Mouse (Mus musculus): ENCODE measurements around the gene Tmem230.
"Not testable (repeated sequence)": the region's sequence is repeated elsewhere in the genome, so short reads cannot be mapped to it uniquely, and the experiment has no call there.

Tmem230 gene

DNA sequence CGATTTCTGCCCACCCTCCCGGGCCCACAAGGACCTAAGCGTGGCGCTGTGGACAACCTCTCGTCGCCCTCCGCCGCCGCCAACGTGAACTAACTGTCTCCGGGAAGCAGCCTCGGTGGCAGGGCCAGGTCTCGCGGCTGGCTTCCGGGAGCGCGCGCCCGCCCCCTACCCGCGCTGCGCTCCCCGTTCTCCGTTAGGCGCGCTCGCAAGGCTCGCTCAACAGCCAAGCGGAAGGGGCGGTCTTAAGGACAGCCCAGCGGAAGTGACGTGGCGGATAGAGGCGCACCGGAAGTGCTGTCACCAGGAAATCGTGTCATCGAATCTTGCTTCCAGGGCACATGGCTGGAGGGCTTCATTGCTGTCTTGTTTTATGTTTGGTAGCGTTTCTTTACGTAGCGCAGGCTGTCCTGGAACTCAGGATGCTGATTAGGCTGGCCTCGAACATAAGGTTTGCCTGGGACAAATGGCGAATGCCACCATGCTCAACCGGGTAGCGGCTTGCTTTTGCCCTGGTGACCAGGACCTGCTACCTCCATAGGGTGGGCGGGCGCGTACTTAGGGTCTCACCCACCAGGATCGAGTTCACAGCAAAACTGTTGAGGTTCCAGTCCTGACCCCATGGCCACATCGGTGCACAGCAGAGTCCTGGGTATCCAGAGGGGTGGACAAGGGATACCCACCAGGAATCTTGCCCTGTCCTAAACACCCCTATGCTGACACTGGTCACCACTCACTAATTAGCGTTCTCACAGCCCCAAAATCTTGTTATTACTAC lies at the start of gene Tmem230:
Tmem230 (minus strand) TSS at position 269 of the 775 bp plus-strand sequence.
- DNase-seq, result peak; percentile 92

DNA sequence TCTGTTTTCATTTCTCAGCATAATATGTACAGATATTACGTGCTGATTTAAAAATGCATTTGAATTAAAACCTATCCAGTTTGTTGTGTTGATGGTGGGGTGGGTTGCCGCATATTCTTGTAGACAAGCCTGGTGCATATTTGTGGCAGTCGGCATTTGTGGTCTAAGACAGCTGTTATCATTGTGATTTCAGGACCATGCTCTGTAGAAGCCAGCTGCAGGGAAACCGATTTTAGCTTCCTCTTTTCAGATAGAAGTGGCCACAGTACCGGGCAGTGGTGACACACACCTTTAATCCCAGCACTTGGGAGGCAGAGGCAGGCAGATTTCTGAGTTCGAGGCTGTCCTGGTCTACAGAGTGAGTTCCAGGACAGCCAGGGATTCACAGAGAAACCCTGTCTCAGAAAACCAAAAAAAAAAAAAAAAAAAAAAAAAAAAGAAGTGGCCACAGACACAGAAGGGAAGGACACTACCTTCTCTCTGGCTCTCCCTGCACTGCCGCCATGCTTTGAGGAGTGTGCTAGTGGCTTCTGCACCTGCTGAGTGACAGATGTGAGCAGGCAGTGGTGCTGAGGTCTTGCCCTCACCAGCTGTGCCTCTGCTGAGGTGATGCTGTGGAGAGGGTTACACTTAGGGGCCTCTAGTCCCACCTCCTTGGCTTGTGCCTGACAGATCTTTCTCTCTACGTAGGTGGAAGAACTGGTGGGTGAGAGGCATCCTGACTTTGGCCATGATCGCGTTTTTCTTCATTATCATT lies 46.3 kb upstream of the Tmem230 start:
- no peak for DNase-seq

DNA sequence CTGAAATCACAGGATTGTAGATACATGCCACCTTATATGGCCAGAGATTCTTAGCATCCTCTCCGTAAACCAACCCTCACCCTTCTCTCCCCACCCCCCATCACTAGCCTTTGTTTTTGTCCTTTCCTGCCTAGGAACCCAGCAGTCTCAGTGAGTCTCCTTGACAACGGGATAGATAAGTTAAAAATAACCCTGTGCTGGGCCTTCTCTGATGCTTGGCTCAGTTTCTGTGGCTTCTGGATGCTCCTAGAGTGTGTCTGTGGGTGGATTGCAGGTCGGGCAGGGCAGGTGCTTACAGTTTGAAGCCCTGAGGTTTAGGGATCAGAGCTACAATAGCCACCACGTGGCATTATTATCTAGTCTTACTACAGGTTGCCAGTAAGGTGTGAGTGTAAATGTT lies 44.5 kb upstream of the Tmem230 start:
- peak; percentile 61 for DNase-seq

DNA sequence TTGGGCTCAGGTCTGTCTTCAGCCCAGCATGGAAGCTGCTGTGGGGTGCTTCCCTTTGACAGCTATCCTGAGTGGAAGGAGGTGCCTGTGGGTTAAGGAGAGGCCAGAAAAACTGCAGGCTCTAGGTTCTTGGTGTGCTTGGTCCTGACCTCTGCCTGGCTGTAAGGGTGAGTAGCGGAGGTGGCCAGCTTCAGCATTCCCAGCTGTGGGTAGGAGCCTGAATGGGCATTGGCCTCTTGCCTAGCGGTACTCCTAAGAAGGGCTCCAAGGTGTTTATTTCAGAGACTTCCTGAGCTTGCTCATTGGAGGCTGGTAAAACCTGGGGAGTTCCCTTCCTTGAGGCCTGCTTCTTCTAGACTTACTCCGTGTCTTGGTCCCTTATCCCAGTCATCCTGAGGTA lies 43.7 kb upstream of the Tmem230 start:
- DNase-seq, result peak; percentile 36

DNA sequence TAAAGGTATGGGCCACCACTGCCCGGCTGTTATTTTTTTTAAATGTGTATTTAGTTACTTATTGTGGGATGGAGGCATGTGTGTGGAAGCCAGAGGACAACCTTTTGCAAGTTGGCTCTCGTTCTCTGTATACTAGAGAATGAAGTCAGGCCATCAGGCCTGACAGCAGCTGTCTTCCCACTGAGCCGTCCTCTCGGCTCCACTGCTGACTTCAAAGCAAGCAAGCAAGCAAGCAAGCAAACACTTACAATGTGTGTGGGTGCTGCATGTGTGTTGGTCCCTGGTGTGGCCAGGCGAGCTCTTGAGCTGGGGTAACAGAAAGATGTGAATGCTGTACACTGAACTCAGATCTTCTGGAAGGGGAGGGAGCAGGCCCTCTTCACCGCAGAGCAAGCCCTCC lies 43.2 kb upstream of the Tmem230 start:
- no peak for DNase-seq

GRCm38 (mm10) chr2:132289213-132289612 lies 41.6 kb upstream of the Tmem230 start:
- not testable (repeated sequence) for DNase-seq

- peak; percentile 69 for DNase-seq
These were observed 38.9 kb upstream of the Tmem230 start for GRCm38 (mm10) chr2:132286376-132287076.

DNA sequence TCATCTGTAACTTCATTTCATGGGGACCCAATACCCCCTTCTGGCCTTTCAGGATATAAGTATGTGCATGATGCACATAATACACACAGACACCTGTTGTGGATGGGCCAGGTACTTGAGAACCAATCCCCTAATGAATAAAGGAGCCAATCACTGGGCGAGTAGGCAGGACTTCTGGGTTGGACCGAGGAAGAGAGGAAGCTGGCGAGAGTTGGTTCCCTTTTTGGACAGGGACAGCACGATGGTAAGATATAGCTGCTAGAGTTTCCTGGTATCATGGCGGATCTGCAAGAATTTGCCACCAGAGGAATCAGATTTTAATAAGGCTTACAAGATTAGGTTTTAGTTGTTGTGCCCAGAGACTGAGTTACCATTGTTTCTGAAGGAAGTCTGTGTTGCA lies 38.1 kb upstream of the Tmem230 start:
- not testable (repeated sequence) for DNase-seq

DNA sequence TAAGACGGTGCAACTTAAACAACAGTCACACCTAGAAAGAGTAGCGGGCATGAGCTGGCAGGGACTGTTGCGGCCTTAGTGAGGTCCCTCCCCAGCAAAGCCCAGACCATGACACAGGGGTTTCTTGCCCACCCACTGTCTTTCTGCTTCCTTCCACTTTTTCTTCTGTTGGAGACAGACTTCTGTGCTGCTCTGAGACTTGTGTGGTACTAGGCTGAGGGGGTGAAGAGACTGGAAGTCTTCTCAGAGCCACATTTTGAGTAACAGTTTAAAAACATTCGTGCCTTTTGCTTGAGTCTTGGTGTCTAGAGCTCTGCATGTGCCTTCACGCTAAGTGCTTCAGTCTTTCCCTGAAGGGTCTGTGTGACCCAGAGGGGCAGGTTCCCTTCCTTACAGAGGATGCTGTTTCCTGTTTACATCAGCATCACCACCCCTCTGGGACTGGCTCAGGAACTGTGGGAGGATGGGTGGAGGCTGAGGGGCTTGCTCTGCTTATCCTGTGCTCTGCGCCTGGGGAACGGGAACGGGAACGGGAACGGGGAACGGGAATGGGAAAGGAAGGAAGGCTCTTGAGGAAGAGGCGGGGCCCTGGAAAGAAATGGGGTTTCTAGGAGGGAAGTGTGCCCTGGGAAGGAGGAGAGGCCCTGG lies 37.0 kb upstream of the Tmem230 start:
- no peak for DNase-seq

DNA sequence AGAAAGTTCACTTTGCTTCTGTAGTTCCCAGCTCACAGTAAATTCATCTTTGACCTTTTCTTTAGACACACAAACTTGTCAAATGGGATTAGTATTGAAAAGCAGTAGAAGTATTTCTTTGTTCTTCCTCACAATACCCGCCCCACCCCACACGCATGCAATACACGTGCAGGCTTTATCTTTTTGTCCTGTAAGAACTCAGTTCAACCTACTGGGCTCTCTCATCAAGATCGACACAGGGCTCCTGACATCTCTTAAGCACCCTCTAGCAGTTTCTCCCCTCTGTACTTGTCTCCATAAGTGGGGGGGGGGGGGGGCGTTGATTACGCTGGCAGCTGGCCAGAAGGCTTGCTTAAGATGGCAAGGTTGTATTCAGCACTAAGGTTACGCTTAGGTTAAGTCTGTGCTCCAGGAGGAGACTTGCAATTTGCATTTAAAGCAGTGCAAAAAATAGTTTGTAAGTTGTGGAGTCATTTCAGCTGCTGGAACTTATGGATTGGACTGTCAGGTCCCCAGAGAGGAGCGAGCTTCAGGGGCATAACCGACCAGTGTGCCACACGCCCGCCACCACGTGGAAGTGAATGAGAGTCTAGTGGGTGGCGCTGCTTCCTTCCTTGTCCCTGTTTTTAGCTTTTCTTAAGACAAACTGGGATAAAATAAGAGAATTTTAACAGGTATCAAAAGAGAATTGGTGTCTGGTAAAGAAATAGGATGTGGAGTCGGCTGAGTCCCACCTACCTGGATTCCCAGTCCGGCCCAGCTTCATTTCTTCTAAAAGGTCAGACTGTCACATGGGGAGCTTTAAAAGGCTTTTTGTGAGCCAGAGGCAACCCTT lies 35.8 kb upstream of the Tmem230 start:
- DNase-seq, result no peak

GRCm38 (mm10) chr2:132282453-132283174 lies 35.0 kb upstream of the Tmem230 start:
- no peak for DNase-seq

DNA sequence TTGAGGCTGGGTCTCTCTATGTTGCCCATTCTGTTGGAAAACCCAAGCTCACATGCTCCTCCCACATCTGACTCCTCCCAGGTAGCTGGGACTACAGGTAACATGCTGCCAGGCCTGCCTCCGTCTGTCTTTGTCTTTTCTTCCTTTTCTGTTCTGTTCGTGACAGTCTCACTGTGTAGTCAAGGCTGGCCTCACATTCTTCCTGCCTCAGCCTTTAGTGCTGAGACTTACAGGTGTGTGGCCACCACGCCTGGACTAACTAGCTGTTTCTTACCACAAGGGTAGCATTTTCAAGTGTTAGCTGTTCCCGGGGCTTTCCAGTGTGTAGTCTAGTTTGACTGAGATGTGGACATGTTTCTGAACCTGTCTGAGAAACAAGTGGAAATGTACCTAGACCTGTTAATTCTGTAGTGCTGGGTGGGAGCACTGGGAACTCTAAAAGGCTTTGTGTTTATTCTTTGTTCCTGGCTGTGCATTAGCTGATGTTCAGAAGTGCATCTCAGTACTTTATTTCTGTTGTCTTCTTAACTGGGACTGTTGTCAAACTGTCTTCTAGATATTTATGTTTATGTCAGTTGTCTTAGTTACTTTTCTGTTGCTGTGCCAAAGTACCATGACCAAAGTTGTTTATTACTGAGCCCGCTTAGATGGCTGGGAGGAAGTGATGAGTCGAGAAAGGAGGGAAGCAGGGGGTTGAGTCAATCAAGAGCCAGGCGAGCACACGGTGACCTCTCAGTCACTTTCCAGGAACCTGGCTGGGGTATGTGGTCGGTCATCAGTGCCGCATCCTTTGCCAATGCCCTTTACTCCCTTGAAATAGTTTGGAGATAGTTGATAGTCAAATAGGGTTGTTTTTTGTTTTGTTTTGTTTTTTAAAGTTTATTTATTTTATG lies 34.2 kb upstream of the Tmem230 start:
- DNase-seq, result no peak

DNA sequence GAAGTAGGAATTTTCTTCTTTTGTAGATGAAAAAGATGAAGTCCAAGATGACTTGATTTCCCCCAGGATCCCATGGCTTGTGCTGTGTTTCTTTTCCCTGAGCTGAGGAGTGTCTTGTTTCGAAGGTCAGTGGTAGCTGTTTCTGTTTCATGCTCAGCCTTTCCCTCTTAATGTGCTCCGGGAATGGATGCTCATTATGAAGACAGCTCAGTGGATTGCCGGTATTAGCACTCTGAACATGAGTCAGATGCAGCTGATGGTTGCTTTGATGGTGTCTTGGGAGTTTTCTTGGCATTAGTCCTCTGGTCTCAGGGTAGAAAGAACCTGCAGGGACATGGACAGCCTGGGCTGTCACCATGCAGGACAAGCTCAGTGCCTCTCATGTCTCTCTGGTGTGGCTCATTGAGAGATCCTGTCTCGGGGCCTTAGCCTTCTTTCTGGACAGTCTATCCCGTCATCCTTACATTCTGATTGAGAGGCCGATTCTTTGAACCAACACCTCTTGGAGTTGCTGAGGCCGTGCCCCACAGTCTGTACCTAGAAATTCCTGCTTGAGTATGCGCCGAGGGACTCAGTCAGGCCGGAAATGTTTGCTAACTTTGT lies 33.0 kb upstream of the Tmem230 start:
- DNase-seq, result no peak

- DNase-seq, result no peak
These were observed 32.4 kb upstream of the Tmem230 start for GRCm38 (mm10) chr2:132279978-132280377.

DNA sequence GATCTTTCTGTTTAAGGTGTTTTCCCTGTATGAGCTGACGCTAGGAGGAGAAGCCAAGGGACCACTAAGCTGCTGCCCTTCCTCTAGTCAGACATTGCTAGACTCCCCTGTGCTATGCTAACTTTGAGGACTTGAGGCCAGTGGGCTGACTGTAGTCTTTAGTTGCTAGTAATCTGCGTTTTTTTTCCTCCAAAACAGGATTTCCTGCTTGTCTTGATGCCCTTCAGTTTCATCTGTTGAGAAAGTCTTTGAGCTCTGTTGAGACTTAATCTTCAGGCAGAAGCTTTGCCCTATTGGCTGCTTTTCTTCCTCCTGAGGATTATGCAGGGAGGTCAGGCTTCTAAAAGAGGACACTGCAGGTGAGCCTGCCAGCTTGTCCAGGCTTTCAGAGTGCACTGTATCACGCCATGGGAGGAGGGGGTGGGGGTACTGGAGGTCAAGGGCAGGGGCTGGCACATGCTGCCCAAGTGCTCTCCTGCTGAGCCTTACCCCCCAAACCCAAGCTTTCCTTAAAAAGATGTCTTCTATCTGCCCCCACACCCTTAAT lies 31.8 kb upstream of the Tmem230 start:
- DNase-seq, result no peak

DNA sequence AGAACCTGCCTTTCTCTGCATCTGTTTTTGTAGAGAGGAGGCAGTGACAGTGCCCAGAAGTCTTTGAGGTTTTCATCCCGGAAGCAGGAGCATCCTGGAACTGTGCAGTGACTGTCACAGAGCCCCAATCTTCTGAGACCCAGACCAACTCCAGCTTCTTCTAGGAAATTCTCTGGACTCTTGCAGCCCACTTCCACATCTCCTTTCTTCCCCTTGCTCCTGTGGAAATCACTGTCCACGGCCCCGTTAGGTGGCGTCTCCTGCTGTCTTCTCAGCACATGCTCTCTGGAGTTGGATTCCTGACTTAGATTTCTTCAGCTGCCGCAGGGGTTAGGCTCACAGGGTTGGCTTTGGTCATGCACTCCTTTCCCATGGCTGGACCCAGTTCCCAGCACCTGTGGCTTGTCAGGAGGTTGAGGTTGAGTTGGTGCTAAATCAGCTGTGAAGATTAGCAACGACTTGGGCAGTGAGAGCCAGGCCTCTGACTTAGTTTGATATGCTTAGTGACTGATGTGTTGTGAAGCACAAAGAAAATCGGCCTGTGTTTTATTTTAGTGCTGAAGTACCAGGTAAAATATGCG lies 30.8 kb upstream of the Tmem230 start:
- DNase-seq, result no peak

- DNase-seq, result no peak
These were observed 28.6 kb upstream of the Tmem230 start for GRCm38 (mm10) chr2:132276249-132276648.

GRCm38 (mm10) chr2:132275527-132275926 lies 27.9 kb upstream of the Tmem230 start:
- DNase-seq, result no peak

DNA sequence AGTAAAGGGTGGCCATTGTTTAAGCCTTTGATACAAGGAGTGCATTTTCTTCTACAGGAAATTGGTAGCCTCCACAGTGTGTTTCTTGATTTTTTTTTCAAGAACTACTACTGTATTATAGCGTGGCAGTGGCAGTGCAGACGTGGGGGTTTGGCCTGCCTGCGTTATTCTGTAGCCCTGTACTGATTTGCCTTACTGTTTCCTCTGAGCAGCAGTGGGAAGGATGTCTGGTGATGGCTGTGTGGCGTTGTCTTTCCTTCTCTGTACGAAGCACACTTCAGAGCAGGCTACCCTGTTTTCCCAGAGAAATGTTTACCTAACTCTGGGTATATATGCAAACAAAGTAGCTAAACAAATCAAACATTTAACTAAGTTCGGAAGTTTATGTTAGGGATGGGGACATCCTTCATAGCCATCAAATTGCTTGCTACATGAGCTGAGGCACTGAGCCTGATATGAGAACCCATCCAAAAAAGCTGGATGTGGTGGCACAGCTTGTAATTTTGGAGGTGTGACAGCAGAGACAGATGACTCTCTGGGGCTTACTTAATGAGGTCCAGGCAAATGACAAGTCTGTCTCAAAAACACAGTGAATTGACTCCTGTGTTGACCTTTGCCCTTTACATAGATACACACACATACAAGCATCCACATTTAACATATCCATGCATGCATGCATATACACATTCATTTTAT lies 25.2 kb upstream of the Tmem230 start:
- no peak for DNase-seq
